Mouse (Mus musculus) spleen, postnatal 4 days (tissue): ENCODE measurements at regions not wholly inside any gene's neighbourhood (a gene's known extent, or its start where the extent isn't known, plus 50 kb on each side); places are given as distances from the start of the nearest gene placed in this dataset.

ENCODE experiments used
- DNase-seq, 2 experiments: peaks; one replicate each; pipeline ENCODE4 v3.0.0; 2022; ENCODE audit warnings: low spot score in 2 of 2

GRCm38 (mm10) chr7:94798101-94798500 is 1372.9 kb upstream of the Tenm4 start:
- DNase-seq: no peak

- no peak for DNase-seq
Measured at GRCm38 (mm10) chr7:94841197-94841596, 1329.8 kb upstream of the Tenm4 start.

GRCm38 (mm10) chr7:94851360-94851759 is 1319.7 kb upstream of the Tenm4 start:
- DNase-seq: peak in 1 of 2 experiments; percentile 52

- no peak for DNase-seq
Measured at GRCm38 (mm10) chr7:94856636-94857035, 1314.4 kb upstream of the Tenm4 start.

GRCm38 (mm10) chr7:94890711-94891430 is 1280.2 kb upstream of the Tenm4 start:
- no peak for DNase-seq

GRCm38 (mm10) chr7:94898088-94898487 is 1273.0 kb upstream of the Tenm4 start:
- DNase-seq: no peak

GRCm38 (mm10) chr7:94926547-94927123 is 1244.4 kb upstream of the Tenm4 start:
- DNase-seq: no peak

GRCm38 (mm10) chr7:94963758-94964299 is 1207.2 kb upstream of the Tenm4 start:
- DNase-seq: no peak

- no peak for DNase-seq
Measured at GRCm38 (mm10) chr7:94967601-94968000, 1203.4 kb upstream of the Tenm4 start.

GRCm38 (mm10) chr7:94975037-94975775 is 1195.8 kb upstream of the Tenm4 start:
- DNase-seq: no peak

- peak in 1 of 2 experiments; percentile 57 for DNase-seq
Measured at GRCm38 (mm10) chr7:94996258-94996657, 1174.8 kb upstream of the Tenm4 start.

GRCm38 (mm10) chr7:95004161-95004560 is 1166.9 kb upstream of the Tenm4 start:
- DNase-seq: no peak

GRCm38 (mm10) chr7:95005403-95005802 is 1165.6 kb upstream of the Tenm4 start:
- DNase-seq: no peak

GRCm38 (mm10) chr7:95008896-95009430 is 1162.1 kb upstream of the Tenm4 start:
- no peak for DNase-seq

GRCm38 (mm10) chr7:95020285-95020684 is 1150.8 kb upstream of the Tenm4 start:
- no peak for DNase-seq

GRCm38 (mm10) chr7:95027915-95028810 is 1142.9 kb upstream of the Tenm4 start:
- no peak for DNase-seq
